Mouse (Mus musculus) spleen, postnatal 14 days (tissue): Measurements from ENCODE around the gene Nt5c2.

Source experiments
- DNase-seq, 2 experiments: peaks; one replicate each; pipeline ENCODE4 v3.0.0; 2021 to 2022; ENCODE audit warnings: low spot score in 2 of 2

The Nt5c2 gene

DNA sequence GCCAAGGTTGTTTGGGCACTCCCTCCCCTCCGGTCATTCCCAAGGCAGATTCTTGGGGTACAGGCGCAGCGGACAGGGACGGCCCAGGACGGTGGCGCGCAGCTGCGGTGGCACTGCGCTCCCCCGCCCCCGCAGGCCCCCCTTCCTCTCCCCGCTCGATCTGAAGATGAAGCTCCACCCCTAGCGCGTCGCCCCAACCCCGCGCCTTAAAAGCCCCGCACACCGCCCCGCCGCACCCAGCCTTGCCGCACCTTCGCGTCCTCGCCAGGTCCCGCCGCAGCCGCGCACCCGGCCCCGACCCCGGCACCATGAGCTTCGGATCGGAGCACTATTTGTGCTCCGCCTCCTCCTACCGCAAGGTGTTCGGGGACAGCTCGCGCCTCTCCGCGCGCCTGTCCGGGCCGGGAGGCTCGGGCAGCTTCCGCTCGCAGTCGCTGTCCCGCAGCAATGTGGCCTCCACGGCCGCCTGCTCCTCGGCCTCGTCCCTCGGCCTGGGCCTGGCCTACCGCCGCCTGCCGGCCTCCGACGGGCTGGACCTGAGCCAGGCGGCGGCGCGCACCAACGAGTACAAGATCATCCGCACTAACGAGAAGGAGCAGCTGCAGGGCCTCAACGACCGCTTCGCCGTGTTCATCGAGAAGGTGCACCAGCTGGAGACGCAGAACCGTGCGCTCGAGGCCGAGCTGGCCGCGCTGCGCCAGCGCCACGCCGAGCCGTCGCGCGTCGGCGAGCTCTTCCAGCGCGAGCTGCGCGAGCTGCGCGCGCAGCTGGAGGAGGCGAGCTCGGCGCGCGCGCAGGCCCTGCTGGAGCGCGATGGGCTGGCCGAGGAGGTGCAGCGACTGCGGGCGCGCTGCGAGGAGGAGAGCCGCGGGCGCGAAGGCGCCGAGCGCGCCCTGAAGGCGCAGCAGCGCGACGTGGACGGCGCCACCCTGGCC is at the start of gene Nt5c2, which contains the start of gene Ina:
TSS of gene Nt5c2 (minus strand) at position 707 of the 935 bp plus-strand sequence.
TSS of gene Ina (plus strand) at position 252 of the 935 bp plus-strand sequence.
- no peak for DNase-seq

DNA sequence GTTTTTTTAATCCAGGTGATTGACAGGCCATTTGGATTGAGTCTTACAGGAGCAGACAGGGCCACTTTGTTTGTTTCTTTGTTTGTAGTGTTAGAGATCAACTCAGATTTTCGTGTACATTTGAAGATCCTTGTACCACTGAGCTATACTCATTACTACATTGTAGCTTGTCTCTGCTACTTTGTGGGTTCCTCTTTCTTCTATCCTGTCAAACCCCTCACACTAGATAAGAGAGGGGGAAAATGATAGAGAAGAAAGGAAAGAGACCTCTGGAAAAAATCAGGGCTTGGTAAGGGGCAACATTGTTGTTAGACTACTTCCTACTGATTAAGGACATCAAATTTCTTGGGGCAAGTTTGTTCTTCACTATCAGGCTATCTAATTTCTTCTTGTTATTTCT is 42.7 kb upstream of the Nt5c2 start:
- no peak for DNase-seq

DNA sequence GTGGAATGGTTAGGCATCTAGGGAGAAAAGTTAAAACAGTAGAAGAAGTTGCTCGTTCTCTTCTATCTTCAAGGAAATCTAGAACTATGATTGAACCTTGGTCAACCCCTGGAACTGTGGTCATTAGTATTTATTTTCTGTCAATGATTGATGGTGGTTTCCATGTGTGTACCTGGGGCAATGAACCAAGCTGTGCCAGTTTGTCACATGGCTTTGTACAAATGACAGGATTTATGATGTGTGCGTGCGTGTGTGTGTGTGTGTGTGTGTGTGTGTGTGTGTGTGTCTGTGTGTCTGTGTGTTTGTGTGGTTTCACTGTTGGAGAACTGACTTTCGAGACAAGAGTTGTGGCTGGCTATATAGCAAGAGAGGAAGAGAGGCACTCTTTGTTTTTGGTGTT is 38.5 kb upstream of the Nt5c2 start:
- DNase-seq: no peak

DNA sequence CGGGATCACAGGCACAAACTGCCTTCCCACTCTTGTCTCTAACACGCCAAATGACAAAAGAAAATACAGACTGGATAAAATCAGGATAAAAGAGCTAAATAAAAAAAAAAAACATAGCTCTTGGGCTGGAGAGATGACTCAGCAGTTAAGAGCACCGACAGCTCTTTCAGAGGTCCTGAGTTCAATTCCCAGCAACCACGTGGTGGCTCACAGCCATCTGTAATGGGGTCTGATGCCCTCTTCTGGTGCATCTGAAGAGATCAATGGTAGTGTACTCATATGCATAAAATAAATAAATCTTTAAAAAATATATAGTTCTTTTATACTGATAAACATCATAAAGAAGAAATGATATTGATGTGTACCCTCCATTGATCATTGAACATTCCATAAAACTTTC is 38.0 kb upstream of the Nt5c2 start:
- no peak for DNase-seq

DNA sequence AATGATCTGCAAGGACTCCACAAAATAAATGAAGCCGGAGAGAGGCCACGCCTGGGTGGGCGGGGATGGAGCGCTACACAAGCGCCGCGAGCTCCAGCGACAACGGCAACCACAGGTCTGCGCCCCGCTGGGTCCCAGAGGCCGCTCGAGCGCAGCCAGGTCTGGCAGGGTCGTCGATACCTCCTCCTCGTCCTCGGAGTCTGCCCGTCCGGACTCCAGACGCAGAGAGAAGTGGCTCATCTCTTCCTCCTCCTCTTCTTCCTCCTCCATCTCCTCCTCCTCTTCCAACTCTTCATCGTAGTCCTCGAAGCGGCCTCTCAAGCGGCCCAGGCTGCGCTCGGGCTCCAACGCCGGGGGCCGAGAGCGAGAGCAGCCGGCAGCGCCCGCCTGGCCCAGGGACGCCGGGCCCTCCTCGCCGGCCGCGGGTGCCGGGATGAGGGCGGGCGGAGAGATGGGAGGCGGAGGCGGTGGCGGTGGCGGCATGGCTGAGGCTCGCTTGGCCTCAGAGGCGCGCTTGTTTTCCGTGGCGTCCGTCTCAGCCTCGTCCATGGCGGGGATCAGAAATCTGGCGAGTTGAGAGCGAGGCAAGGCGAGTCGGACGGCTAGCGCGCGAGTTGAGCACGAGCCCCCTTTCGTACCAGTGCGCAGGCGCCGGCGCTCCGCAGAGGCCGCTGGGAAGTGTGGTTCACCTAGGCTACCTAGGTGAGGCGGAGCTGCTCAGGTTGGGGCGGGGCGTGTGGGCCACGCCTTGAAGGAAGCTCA is 35.5 kb upstream of the Nt5c2 start, which contains the start of gene Pcgf6:
TSS of gene Pcgf6 (minus strand) at position 636 of the 762 bp plus-strand sequence.
- peak; percentile 61 to 71 for DNase-seq

DNA sequence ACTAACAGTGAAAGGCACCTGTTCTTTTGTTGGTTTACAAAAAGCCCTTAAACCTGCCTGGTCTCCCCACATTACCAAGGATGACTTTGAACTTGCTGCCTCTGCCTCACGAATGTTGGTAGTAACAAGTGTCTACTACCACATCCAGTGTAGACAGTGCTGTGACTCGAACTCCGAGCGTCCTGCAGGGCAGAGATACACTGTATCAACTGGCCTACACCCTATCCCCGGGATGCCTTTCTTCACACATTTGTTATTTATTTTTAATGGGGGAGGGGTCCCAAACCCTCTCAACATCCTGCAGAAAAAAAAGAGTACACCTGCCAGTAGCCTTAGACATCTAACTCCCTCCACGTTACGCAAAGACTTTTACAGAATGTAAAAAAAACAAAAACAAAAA is 34.9 kb upstream of the Nt5c2 start:
- DNase-seq: no peak

DNA sequence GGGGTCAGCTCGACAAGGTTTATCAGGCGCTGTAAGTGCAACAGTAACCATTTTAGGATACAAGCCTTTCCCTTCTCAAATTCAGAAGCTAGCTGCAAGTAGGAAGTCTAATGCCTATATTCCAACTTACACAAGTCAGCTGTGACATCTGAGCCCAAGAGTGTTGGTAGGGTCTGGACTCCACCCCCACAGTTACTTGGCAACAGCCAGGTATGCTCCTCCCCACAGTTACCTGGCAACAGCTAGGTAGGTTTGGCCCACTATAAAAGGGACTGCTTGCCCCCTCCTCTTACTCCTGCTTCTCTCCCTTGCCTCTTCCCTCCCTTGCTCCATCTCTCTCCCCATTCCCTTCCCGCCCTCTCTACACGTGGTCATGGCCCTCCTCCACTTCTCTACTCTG is 34.1 kb upstream of the Nt5c2 start:
- no peak for DNase-seq

DNA sequence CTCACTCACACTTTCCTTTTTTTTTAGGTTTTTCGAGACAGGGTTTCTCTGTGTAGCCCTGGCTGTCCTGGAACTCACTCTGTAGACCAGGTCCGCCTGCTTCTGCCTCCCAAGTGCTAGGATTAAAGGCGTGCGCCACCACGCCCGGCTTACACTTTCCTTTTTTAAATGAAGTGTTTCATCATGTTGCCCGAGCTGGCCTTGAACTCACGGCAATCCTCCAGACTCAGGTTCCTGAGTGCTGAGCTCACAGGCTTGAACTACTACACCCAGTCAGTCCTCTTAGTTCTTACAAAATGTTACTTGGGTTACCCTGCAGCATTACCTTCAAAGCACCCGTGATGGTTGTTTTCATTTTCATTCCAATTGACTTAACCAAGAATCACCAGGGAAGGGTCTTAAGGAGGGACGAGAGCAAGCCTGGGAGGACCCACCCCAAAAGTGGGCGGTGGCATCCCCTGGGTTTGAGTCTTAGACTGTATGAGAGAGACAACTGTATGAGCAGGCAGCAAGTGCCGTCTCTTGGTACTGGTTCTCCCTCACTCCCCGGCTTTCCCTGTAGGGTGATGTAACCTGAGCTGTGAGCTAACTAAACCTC is 32.4 kb upstream of the Nt5c2 start:
- no peak for DNase-seq

DNA sequence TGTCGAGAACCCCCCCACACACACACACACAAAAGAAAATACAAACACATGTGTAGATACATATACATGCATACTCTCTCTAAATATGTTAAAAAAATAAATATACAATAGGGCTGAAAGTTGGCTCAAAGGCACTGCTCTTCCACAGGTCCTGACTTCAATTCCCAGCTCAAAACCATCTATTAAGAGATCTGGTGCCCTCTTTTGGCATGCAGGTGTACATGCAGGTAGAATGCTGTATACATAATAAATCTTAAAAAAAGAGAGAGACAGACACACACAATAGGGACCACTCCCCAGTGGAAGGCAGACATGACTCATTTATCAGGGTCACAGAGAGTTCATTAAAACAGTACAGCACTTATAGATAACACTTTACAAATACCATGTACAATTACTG is 31.4 kb upstream of the Nt5c2 start:
- no peak for DNase-seq

DNA sequence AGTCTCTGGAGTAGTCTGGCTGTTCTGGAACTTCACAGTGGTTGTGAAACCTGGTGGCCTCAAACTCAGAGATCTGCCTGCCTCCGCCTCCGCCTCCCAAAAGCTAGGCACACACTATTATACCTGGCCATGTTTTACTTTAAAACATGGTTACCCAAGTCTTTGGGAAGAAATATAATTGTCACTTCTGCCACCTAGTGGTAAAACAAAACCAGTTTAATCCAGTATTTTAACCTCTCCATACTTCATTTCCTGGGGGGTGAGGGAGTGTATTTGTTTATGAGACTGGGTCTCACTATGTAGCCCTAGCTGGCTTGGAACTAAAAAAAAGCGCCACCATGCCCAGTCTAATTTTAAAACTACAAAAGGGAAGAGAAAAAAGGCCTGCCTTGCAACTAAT is 28.7 kb upstream of the Nt5c2 start:
- no peak for DNase-seq

DNA sequence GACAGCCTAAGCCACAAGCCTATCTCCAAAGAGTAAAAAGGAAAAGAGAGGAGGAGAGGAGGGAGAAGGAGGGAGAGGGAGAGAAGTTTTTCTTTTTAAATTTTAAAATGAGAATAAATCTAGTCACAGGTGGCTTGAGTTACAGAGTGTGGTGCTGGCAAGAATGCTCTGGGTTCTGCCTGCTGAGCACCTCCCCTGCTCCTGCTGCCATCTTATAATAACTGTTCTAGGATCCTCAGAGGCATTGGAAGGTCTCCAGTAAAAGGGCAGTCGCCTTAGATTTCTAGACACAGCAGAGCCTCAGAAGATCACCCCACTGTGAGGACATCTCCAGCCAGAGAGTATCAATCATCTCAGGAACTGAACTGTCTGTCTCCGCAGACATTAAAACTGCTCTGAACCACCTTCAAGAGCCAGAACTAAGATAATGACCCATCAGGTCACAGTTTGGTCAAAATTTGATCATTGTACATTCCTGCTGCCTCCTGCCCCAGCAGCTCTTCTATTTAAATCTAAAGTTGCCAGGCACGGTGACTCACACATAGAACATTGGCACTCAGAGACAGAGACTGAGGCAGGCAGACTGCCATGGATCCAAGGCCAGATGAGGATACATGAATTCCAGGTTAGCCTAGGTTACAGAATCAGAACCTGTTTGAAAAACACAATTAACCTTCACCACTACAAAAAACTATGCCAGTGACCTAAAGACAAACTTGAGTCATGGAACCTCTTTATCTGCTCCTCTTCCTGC is 25.9 kb upstream of the Nt5c2 start:
- DNase-seq: no peak

DNA sequence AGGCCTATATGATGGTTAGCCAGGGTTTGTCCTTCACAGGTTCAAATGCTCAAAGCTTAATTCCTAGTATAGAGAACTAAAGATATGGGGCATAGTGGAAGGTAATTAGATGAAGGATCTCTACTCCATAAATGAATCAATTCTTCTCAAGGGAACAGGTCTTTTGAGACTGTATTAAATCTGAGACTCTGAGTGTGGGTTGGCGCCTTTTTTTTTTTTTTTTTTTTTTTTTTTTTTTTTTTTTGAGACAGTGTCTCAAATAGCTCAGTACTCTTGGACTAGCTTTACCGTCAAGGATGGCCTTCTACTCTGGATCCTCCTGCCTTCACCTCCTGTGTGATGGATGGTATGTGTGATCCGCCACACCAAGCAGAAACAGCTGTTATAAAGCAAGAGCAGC is 21.6 kb upstream of the Nt5c2 start:
- no peak for DNase-seq

DNA sequence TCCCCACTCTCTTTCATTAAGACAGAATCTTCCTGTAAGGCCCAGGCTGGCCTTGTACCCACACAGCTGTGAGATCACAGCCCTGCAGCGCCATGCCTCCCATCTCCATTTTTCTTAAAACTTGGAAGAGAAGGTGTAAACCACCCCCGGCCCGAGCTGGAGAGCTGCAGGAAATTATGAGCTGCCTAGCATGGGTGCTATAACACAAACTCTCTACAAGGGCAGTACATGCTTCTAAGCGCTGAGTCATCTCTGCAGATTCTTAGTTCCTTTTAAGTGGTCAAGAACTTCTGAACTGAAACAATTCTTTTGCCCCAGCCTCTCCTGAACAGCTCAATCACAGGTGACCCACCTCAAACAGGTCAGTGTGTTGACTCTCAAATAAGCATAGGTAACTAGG is 20.0 kb upstream of the Nt5c2 start:
- no peak for DNase-seq

DNA sequence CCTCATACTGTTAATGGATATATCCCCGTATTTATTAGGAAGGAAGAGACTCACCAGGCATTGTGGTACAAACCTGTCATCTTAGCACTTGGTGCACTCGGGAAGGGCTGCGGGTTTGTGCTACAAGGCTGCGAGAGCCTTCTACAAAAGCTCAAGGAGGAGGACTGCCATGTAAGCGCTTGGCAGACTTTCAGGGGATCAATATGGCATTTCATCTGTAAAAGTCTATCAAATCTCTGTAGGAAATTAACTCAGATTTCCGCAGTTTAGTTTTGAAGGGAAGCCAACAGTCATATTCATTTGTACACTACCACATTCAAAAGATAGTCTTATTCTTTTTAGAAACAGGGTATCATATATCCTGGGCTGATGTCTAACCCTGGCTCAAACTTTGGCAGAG is 16.8 kb upstream of the Nt5c2 start:
- no peak for DNase-seq

DNA sequence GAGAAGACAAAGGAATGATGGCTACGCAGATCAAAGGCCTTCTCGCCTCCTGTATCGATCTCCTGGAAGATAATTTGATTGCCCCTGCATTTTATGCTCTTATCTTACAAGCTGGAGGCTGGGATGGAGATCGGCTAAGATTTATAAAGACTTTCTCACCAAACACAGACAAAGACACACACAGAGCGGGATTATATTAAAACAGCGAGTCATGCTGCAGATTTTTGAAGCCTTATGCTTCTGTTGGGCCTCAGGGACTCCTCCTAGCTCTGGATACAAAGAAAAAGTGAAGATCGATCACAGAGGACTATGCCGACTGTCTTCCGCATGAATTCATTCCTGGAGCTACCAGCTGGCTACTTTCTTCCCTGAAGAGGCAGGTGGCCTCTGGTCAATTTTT is 14.8 kb upstream of the Nt5c2 start:
- no peak for DNase-seq

DNA sequence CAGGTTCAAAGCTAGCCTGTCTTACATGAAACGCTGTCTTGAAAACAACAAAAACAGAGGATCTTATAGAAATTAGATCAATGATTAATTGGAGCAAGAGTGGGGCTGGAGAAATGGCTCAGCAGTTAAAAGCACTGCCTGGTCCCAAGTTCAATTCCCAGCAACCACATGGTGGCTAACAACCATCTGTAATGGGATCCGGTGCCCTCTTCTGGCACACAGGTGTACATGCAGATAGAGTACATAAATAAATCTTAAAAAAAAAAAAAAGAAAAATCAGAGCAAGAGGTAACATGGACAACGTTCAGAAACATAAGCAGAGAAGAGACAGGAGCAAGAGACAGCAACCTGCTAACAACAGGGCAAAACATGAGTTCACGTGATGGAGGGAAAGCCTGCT is 11.6 kb upstream of the Nt5c2 start:
- no peak for DNase-seq

DNA sequence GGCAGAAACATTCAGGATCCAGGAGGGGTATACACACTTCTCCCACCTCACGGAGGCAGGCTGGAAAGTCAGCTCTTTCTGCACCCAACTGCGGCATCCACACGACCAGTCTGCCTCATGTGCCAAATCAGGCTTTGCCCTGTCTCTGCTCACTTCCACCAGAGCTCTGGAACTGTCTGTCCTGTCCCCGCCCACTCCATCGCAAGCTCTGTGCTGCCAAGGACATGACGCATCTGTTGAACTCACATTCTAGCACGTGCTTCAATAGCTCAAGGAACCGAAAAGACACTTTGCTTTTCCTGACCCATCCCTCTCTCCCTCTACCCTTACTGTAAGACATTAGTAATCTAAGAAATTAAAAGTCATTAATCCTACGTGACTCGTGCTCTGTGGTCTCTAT is 10.0 kb upstream of the Nt5c2 start:
- DNase-seq: no peak

DNA sequence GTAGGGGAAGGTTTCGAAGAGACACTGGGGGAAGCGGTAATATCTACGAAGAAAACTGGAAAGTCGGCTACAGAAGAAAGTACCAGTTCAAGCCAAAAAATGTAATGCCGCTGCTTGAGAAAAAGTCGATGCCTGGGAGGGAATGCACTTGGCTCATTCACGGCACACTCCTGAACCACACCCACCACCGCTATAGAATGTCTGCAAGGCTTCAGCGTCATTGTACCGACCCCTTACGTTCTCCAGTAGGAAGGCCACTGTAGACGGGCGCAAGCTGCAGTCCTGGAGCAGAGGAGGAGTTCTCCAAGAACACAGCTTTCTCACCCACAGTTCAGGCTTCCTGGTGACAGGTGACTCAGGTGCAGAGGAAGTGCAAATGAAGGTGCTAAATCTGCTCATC is 8.6 kb upstream of the Nt5c2 start:
- no peak for DNase-seq

DNA sequence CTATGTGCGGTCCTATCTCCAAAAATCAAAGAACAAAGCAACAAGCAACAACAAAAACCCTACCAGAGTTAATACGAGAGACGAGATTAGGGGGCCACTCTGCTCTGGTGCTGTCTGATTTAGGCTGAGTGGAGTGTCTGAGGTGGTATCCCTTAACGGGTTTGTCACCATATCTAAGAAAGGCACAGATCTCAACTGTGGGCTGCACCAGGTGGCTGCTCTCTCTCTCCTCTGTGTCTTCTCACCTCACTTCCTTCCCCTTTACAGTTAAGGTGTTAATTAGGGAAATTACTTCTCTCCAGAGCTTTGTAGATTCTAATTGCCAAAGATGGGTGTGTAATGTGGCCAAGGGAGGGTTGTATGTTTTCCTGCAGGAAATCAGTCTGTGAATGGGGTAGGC is 7.8 kb upstream of the Nt5c2 start:
- no peak for DNase-seq

DNA sequence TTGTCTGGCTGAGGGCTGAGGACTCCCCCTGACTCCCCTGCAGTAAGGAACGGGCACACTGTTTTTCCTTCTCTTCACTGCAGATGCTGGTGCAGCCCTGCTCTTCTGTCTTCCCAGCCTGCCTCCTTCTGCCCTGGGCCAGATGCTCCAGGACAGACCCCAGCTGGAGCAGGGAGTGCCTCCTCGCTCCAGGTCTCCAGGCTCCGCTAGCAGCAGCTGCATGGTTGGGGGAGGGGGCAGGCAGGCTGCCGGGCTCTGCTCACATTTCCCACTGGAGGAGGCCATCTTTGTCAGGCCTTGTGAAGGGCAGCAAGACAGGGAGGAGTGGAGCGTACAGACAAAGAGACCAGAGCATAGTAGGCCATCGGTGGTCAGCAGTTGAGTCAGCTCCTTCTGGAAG is 4.4 kb upstream of the Nt5c2 start:
- no peak for DNase-seq

DNA sequence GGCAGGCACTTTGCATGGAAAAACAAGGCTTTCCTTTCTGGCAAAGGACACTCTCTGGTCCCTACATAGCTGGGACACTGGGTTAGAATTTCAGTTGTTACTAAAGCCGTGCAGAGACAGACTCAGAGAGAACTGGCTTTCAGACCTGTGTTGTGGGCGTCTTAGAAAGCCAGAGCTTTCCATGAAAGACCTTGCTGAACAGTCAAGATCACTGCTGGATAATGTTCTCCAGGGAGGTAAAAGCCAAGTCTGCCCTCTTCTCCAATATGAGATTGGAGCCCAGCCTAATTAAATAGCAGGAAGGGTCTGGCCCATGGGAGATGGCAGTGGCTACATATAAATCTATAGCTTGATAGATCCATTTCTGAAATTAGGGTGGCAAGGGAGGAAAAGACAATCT is 3.4 kb upstream of the Nt5c2 start:
- no peak for DNase-seq

DNA sequence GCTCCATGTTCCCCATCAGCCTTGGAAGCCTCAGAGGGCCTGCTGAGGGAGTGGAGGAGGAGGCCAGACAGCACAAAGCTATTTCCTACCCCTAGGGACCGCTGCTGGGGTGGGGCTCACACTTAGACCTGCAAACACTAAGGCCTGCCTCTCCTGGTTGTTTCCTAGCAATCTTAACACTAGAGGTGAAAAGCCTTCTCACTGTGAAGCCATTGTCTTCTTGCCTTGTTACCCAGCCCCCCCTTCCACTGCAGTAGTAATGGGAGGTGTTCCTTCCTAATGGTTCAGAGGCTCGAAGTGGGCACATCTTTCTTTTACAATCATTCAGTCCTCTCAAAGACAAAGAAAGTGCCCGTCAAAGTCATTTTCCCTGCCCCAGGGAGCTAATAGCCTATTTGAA is 2.9 kb upstream of the Nt5c2 start:
- DNase-seq: no peak
